Mouse (Mus musculus) erythroblast, embryonic 14.5 days (primary cell): ENCODE measurements at regions not wholly inside any gene's neighbourhood (a gene's known extent, or its start where the extent isn't known, plus 50 kb on each side); places are given as distances from the start of the nearest gene placed in this dataset.

ENCODE experiments used
- GATA1 ChIP-seq: IDR thresholded peaks from 2 replicates; pipeline ENCODE4 v1.6.1; 2012; ENCODE audit warnings: low read length, inconsistent platforms, mixed read lengths
- TAL1 ChIP-seq: IDR thresholded peaks from 3 replicates; pipeline ENCODE4 v1.6.1; 2012; ENCODE audit warnings: low read length, inconsistent platforms, mixed read lengths

GRCm38 (mm10) chr15:62347697-62348096 is 1424.9 kb upstream of the A1bg start:
- TF ChIP-seq GATA1 (no peak), TAL1 (no peak)
